Mouse (Mus musculus): Measurements from ENCODE around the gene Tmem210. TPM values are rescaled to one million over a fixed set of nuclear protein-coding genes. Genes with fewer than 3 reads are reported as not detected.

Tmem210 gene
- polyA plus RNA-seq, 1 experiment = not detected

GRCm38 (mm10) chr2:25272515-25272914, 15.4 kb upstream of the Tmem210 start:
- H3K4me3 ChIP-seq (ENCODE audit: low read depth, low read length) = peak overlapping the region; percentile 88
- TF ChIP-seq POLR2A (IDR thresholded peaks at IDR 0.05; ENCODE audit: low read depth, low read length) (peak; percentile 44; the same call in 1 of the 2 replicates), CTCF (IDR thresholded peaks at IDR 0.05; ENCODE audit: extremely low read depth, insufficient read length, insufficient replicate concordance, low read depth, low read length) (no peak)
- peaks cover 11% of the 10 kb centered on the region for H3K4me1 ChIP-seq (ENCODE audit: control insufficient read depth, insufficient read depth, insufficient read length, low read length)
- H3K36me3 ChIP-seq (ENCODE audit: control insufficient read depth, insufficient read depth, low read length) = peaks cover 54% of the 10 kb centered on the region
- under 1% methylated on average over 29 of the region's 29 CpGs for WGBS
- no peaks in the 10 kb centered on the region for H3K27me3 ChIP-seq (ENCODE audit: control insufficient read depth, insufficient read depth, low read length)
- peak overlapping the region; percentile 33; the same call in 1 of the 2 replicates for H3K27ac ChIP-seq (ENCODE audit: insufficient read depth, low read depth, low read length)

DNA sequence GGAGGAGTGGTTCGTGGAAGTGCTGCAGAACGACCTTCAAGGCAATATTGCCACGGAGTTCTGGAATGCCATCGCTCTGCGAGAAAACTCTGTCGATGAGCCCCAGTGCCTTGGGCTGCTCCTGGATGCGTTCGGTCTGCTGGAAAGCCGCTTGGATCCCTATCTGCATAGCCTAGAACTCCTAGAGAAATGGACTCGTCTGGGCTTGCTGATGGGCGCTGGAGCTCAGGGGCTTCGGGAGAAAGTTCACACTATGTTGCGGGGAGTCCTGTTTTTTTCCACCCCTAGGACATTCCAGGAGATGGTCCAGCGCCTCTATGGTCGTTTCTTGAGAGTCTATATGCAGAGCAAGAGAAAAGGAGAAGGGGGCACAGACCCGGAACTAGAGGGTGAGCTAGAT, 14.9 kb upstream of the Tmem210 start:
- Histone ChIP-seq H3K4me1 (ENCODE audit: control insufficient read depth, insufficient read depth, insufficient read length, low read length) (peaks cover 10% of the 10 kb centered on the region), H3K36me3 (ENCODE audit: control insufficient read depth, insufficient read depth, low read length) (peaks cover 54% of the 10 kb centered on the region), H3K4me3 (ENCODE audit: low read depth, low read length) (peak overlapping the region; percentile 88), H3K27ac (ENCODE audit: insufficient read depth, low read depth, low read length) (peak overlapping the region; percentile 33; the same call in 1 of the 2 replicates), H3K27me3 (ENCODE audit: control insufficient read depth, insufficient read depth, low read length) (no peaks in the 10 kb centered on the region)
- TF ChIP-seq CTCF (IDR thresholded peaks at IDR 0.05; ENCODE audit: extremely low read depth, insufficient read length, insufficient replicate concordance, low read depth, low read length) (no peak), POLR2A (IDR thresholded peaks at IDR 0.05; ENCODE audit: low read depth, low read length) (no peak)
- 22% methylated on average over 16 of the region's 16 CpGs for WGBS

DNA sequence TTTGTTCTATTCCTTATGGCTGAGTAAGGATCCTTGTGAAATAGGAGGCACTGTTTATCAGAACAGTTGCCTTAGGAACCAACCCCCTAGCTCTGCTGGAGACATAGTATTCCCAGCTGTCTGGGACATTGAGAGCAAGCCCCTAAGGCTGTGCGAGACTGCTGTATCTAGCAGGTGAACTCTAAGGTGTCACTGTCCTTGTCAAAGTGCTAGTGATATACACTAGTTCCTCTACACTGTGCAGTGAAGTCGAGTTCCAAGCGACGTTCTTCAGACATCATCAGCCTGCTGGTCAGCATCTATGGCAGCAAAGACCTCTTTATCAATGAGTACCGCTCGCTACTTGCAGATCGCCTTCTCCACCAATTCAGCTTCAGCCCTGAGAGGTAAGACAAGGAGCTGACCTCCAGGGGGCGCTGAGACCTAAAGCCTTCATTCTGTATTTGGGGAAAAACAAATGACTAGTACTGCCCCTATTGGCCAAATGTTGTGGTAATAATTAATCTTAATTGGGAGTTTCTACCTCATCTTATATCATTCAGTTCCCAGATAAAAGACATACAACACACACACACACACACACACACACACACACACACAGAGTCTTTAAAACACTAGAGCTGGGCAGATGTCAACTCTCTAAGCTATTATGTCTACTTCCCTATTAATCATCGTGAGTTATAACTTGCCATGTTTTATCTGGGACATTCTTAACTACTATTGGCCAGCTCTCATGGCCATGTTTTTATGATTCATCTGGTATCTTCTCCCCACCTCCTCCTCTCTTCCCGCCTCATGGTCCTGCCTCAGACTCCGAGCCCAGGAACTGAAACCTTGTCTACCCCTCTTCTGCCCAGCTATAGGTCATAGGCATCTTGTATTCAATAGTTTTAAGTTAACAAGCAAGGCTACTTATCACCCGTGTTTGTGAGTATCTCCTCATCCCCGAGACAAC, 8.7 kb upstream of the Tmem210 start:
- TF ChIP-seq POLR2A (IDR thresholded peaks at IDR 0.05; ENCODE audit: low read depth, low read length) (no peak), CTCF (IDR thresholded peaks at IDR 0.05; ENCODE audit: extremely low read depth, insufficient read length, insufficient replicate concordance, low read depth, low read length) (peak; percentile 80; the same call in 1 of the 2 replicates)
- H3K4me3 ChIP-seq (ENCODE audit: low read depth, low read length) = no peak overlapping the region
- H3K36me3 ChIP-seq (ENCODE audit: control insufficient read depth, insufficient read depth, low read length) = peaks cover 62% of the 10 kb centered on the region
- H3K4me1 ChIP-seq (ENCODE audit: control insufficient read depth, insufficient read depth, insufficient read length, low read length) = peaks cover 2% of the 10 kb centered on the region; the same call in 1 of the 2 replicates
- H3K27me3 ChIP-seq (ENCODE audit: control insufficient read depth, insufficient read depth, low read length) = no peaks in the 10 kb centered on the region
- H3K27ac ChIP-seq (ENCODE audit: insufficient read depth, low read depth, low read length) = 0 out of 2 replicates have a peak overlapping the region, but pooled peaks have one; percentile 12
- WGBS = 34% methylated on average over 13 of the region's 13 CpGs

- peaks cover 48% of the 10 kb centered on the region for H3K4me1 ChIP-seq (ENCODE audit: control insufficient read depth, insufficient read depth, insufficient read length, low read length)
- H3K27ac ChIP-seq (ENCODE audit: insufficient read depth, low read depth, low read length) = peak overlapping the region; percentile 99
- H3K36me3 ChIP-seq (ENCODE audit: control insufficient read depth, insufficient read depth, low read length) = peaks cover 34% of the 10 kb centered on the region
- H3K27me3 ChIP-seq (ENCODE audit: control insufficient read depth, insufficient read depth, low read length) = no peaks in the 10 kb centered on the region
- no peak overlapping the region for H3K4me3 ChIP-seq (ENCODE audit: low read depth, low read length)
- 46% methylated on average over 2 of the region's 2 CpGs for WGBS
- no peak for TF ChIP-seq CTCF (IDR thresholded peaks at IDR 0.05; ENCODE audit: extremely low read depth, insufficient read length, insufficient replicate concordance, low read depth, low read length)
Observed at GRCm38 (mm10) chr2:25285551-25285950, 2.4 kb upstream of the Tmem210 start.

DNA sequence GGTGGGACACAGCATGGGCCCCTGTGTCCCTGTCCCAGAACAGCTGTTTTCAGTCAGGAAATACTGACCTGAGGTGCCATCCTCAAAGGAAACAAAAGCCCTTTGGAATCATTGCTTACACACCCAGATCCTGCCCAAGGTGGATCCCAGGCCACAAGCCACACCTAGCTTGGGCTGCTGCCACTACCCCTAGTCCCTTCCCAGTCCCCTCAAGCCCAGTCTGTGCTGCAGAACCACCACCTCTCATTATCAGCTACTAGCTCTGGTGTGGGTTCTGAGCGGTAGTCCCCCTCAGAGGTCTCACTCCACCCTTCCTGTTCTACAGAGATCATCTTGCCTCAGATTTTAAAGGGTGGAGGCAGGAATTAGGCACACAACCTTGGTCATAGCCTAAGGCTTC, 1.6 kb upstream of the Tmem210 start:
- H3K4me1 ChIP-seq (ENCODE audit: control insufficient read depth, insufficient read depth, insufficient read length, low read length) = peaks cover 55% of the 10 kb centered on the region
- peaks cover 27% of the 10 kb centered on the region for H3K36me3 ChIP-seq (ENCODE audit: control insufficient read depth, insufficient read depth, low read length)
- H3K4me3 ChIP-seq (ENCODE audit: low read depth, low read length) = no peak overlapping the region
- H3K27me3 ChIP-seq (ENCODE audit: control insufficient read depth, insufficient read depth, low read length) = no peaks in the 10 kb centered on the region; the same call in 1 of the 2 replicates
- TF ChIP-seq CTCF (IDR thresholded peaks at IDR 0.05; ENCODE audit: extremely low read depth, insufficient read length, insufficient replicate concordance, low read depth, low read length) (no peak), POLR2A (IDR thresholded peaks at IDR 0.05; ENCODE audit: low read depth, low read length) (no peak)
- WGBS = 21% methylated on average over 1 of the region's 1 CpGs
- H3K27ac ChIP-seq (ENCODE audit: insufficient read depth, low read depth, low read length) = peak overlapping the region; percentile 99

GRCm38 (mm10) chr2:25286837-25287636, 908 bp upstream of the Tmem210 start:
- H3K4me1 ChIP-seq (ENCODE audit: control insufficient read depth, insufficient read depth, insufficient read length, low read length) = peaks cover 57% of the 10 kb centered on the region
- 19% methylated on average over 7 of the region's 7 CpGs for WGBS
- TF ChIP-seq POLR2A (IDR thresholded peaks at IDR 0.05; ENCODE audit: low read depth, low read length) = no peak
- no peak for TF ChIP-seq CTCF (IDR thresholded peaks at IDR 0.05; ENCODE audit: extremely low read depth, insufficient read length, insufficient replicate concordance, low read depth, low read length)
- H3K4me3 ChIP-seq (ENCODE audit: low read depth, low read length) = no peak overlapping the region
- H3K27ac ChIP-seq (ENCODE audit: insufficient read depth, low read depth, low read length) = peak overlapping the region; percentile 99
- H3K27me3 ChIP-seq (ENCODE audit: control insufficient read depth, insufficient read depth, low read length) = peaks cover 5% of the 10 kb centered on the region
- peaks cover 22% of the 10 kb centered on the region for H3K36me3 ChIP-seq (ENCODE audit: control insufficient read depth, insufficient read depth, low read length)
